Mouse (Mus musculus) lung, postnatal 0 days (tissue): ENCODE data around the gene G6pc2. TPM values are rescaled to one million over a fixed set of nuclear protein-coding genes. Genes with fewer than 3 reads are reported as not detected.

ENCODE experiments used
- ATAC-seq: fragments of 200-750 bp; cut with Nextera tagmentation; 2 replicates; pipeline ENCODE4 v1.8.0; 2017; ENCODE audit warnings: moderate library complexity
- DNase-seq: peaks from one replicate; pipeline ENCODE4 v3.0.0-alpha.2; 2016; ENCODE audit warnings: low spot score
- H3K27ac ChIP-seq: fragments of 300-500 bp; sonication (generic); 2 replicates; pipeline ENCODE4 v1.5.1; 2014; ENCODE audit warnings: antibody characterized with exemption, mild to moderate bottlenecking, low read length, mixed read lengths
- H3K27me3 ChIP-seq: fragments of 300-500 bp; sonication (generic); replicated peaks from 2 replicates; pipeline ENCODE4 v1.6.1; 2014; ENCODE audit warnings: low read length, mixed read lengths; ENCODE audit not compliant: insufficient read depth
- H3K36me3 ChIP-seq: fragments of 300-500 bp; sonication (generic); 2 replicates; pipeline ENCODE4 v1.6.1; 2014; ENCODE audit warnings: low read length, mixed read lengths; ENCODE audit not compliant: insufficient read depth
- H3K4me1 ChIP-seq: fragments of 300-500 bp; sonication (generic); 2 replicates; pipeline ENCODE4 v1.6.1; 2014; ENCODE audit warnings: antibody characterized with exemption, low read depth, low read length, mixed read lengths; ENCODE audit not compliant: insufficient read depth
- H3K4me2 ChIP-seq: fragments of 300-500 bp; sonication (generic); replicated peaks from 2 replicates; pipeline ENCODE4 v1.6.1; 2014; ENCODE audit warnings: low read depth, mild to moderate bottlenecking, low read length, moderate library complexity, mixed read lengths
- H3K4me3 ChIP-seq: fragments of 300-500 bp; sonication (generic); 2 replicates; pipeline ENCODE4 v1.5.1; 2014; ENCODE audit warnings: low read depth, low read length
- H3K9ac ChIP-seq: fragments of 300-500 bp; sonication (generic); replicated peaks from 2 replicates; pipeline ENCODE4 v1.6.1; 2014; ENCODE audit warnings: low read depth, mild to moderate bottlenecking
- H3K9me3 ChIP-seq: fragments of 300-500 bp; sonication (generic); 2 replicates; pipeline ENCODE4 v1.6.1; 2016; ENCODE audit warnings: low read length, mixed read lengths
- CTCF ChIP-seq: IDR thresholded peaks from 2 replicates; pipeline ENCODE4 v1.5.1; 2016; ENCODE audit warnings: antibody characterized with exemption, mild to moderate bottlenecking
- EP300 ChIP-seq: IDR thresholded peaks from 2 replicates; pipeline ENCODE4 v1.6.1; 2016; ENCODE audit warnings: antibody characterized with exemption, mild to moderate bottlenecking, control low read depth
- WGBS: fragments of 180-500 bp; shearing (Covaris S2); extraction: QIAGEN DNeasy Blood & Tissue Kit; methylation state at CpG from one replicate; pipeline ENCODE4 v1.1.7; 2014; 5-methylcytosine and 5-hydroxymethylcytosine counted together
- polyA plus RNA-seq: library from polyadenylated mRNA; unstranded; fragments of >200 nt; fragmentation: Nextera tagmentation; extraction: Ambion mirVana; gene quantifications from 2 replicates; pipeline ENCODE4 v1.2.1, GENCODE M21; 2015

The G6pc2 gene
- polyA plus RNA-seq, 1 experiment from 2014 or later, result not detected

- no peak overlapping the region for H3K9ac ChIP-seq
- TF ChIP-seq CTCF (no peak), EP300 (no peak)
- H3K4me1 ChIP-seq, result no peaks in the 10 kb centered on the region
- no peaks in the 10 kb centered on the region for H3K27me3 ChIP-seq
- H3K27ac ChIP-seq, result no peak overlapping the region
- no peaks in the 10 kb centered on the region for H3K9me3 ChIP-seq
- no peak overlapping the region for H3K4me2 ChIP-seq
- 38% methylated on average over 16 of the region's 16 CpGs for WGBS
- no peak overlapping the region for H3K4me3 ChIP-seq
- DNase-seq, result no peak
- no peak for ATAC-seq
- H3K36me3 ChIP-seq, result no peaks in the 10 kb centered on the region
These were observed 37.4 kb downstream of the G6pc2 start for GRCm38 (mm10) chr2:69248221-69248755.

- Histone ChIP-seq H3K4me3 (no peak overlapping the region), H3K9ac (no peak overlapping the region), H3K27ac (no peak overlapping the region), H3K9me3 (no peaks in the 10 kb centered on the region), H3K36me3 (no peaks in the 10 kb centered on the region), H3K4me1 (no peaks in the 10 kb centered on the region), H3K27me3 (no peaks in the 10 kb centered on the region), H3K4me2 (no peak overlapping the region)
- ATAC-seq, result no peak
- DNase-seq, result no peak
- TF ChIP-seq CTCF (no peak), EP300 (no peak)
These were observed 53.3 kb downstream of the G6pc2 start for GRCm38 (mm10) chr2:69264069-69264618.

DNA sequence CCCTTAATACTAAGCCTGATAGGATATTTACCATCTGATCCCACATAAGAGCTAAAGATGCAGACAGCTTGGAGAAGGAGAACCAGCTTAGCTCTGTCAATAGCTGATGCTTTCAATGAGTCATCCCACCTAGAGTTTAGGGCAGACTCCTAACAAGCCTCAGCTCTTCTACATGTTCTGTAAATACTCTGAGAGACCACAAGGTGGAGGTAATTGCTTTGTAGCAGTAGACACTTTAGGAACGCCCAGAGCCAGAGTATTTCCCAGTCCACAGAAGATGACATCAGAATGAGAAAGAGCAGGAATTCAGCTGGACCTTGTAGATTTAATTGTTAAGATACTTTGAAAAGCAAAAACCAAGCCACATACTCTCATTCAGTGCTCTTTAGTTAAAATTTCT is 65.0 kb downstream of the G6pc2 start:
- TF ChIP-seq CTCF, result peak; percentile 73
- no peak for TF ChIP-seq EP300
- no peaks in the 10 kb centered on the region for H3K27me3 ChIP-seq
- no peaks in the 10 kb centered on the region for H3K36me3 ChIP-seq
- no peak overlapping the region for H3K9ac ChIP-seq
- no peaks in the 10 kb centered on the region for H3K9me3 ChIP-seq
- 9% methylated on average over 1 of the region's 1 CpGs for WGBS
- H3K4me1 ChIP-seq, result no peaks in the 10 kb centered on the region
- no peak overlapping the region for H3K4me2 ChIP-seq
- ATAC-seq, result peak; percentile 52; the same call in 1 of the 2 replicates
- H3K27ac ChIP-seq, result no peak overlapping the region
- no peak overlapping the region for H3K4me3 ChIP-seq
- DNase-seq, result peak; percentile 86

Other genes starting within 250 kb of the G6pc2 start
- 47.2 and 48.0 TPM in 2 replicates for gene Nostrin, start 75.3 kb upstream of the G6pc2 start, polyA plus RNA-seq
- 11.1 and 15.5 TPM in 2 replicates for gene Spc25, start 4.9 kb upstream of the G6pc2 start, polyA plus RNA-seq
- 0.08 and 0.13 TPM in 2 replicates for gene Abcb11, start 131.5 kb downstream of the G6pc2 start, polyA plus RNA-seq
- gene Dhrs9, start 169.4 kb downstream of the G6pc2 start, polyA plus RNA-seq, result 0.10 and 0.14 TPM in 2 replicates